Mouse (Mus musculus): ENCODE data around the gene Gm49393. TPM values are rescaled to one million over a fixed set of nuclear protein-coding genes. Genes with fewer than 3 reads are reported as not detected.
"Not testable (repeated sequence)": the region's sequence is repeated elsewhere in the genome, so short reads cannot be mapped to it uniquely, and the experiment has no call there.

Gm49393 gene
- polyA plus RNA-seq (2016; fragmentation: Nextera tagmentation; extraction: Ambion mirVana), result not detected in 2 replicates

DNA sequence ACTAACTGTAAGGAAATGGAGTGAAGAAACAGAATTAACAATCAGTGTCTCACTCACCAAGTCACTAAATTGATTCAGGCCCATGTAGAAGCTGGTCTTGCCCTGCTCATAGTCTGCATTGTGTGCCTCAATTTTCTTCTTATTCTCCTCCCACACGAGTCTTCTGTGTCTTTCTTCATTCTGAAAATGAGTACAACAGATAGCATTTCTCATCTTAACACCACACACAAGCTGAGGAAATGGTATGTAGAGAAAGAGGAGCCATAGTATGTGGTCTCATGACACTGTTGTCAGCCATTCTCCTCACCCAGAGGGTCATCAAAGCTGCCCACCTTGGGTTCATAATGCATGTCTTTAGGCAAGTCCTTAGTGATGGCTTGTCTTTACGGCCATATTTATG is at the start of gene Gm49393:
TSS of gene Gm49393 (minus strand) at position 101 of the 400 bp plus-strand sequence.
- WGBS, result 59% methylated on average over 2 of the region's 2 CpGs
- not testable (repeated sequence) for H3K9ac ChIP-seq; H3K27ac ChIP-seq (ENCODE audit: poor library complexity, severe bottlenecking); H3K4me1 ChIP-seq (replicated peaks); H3K4me3 ChIP-seq; H3K27me3 ChIP-seq (replicated peaks); ATAC-seq (ENCODE audit: insufficient number of reproducible peaks, low FRiP score); H3K36me3 ChIP-seq; H3K4me2 ChIP-seq
- H3K9me3 ChIP-seq (replicated peaks), result peaks cover 15% of the 10 kb centered on the region

DNA sequence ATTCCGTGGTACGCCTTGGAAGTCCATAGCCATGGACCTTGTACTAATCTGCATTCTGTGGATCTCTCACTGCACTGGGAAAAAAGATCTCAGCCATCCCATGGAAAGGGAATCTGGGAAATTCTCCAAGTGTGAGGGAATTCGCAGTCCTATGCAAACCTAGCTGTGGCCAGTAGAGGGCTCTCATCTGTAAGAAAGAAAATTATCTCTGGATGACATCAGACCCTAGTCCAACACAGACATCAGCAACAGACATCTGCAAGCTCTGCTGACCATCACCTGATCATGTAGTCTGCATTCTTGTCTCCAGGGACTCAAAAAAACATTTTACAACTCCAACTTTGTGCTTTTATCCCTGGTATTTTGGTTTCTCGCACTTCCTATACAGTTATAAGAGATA is 36.9 kb upstream of the Gm49393 start:
- not testable (repeated sequence) for H3K27ac ChIP-seq (ENCODE audit: poor library complexity, severe bottlenecking); H3K4me3 ChIP-seq; H3K9me3 ChIP-seq (replicated peaks); H3K4me2 ChIP-seq; H3K9ac ChIP-seq; H3K36me3 ChIP-seq; ATAC-seq (ENCODE audit: insufficient number of reproducible peaks, low FRiP score); H3K27me3 ChIP-seq (replicated peaks); H3K4me1 ChIP-seq (replicated peaks)
- WGBS, result 65% methylated on average over 4 of the region's 4 CpGs

GRCm38 (mm10) chr13:60963985-60964384 is 28.6 kb upstream of the Gm49393 start:
- not testable (repeated sequence) for H3K4me3 ChIP-seq; H3K27me3 ChIP-seq (replicated peaks); H3K4me2 ChIP-seq; H3K9me3 ChIP-seq (replicated peaks); H3K27ac ChIP-seq (ENCODE audit: poor library complexity, severe bottlenecking); H3K9ac ChIP-seq; H3K36me3 ChIP-seq; H3K4me1 ChIP-seq (replicated peaks); ATAC-seq (ENCODE audit: insufficient number of reproducible peaks, low FRiP score)
- WGBS, result 31% methylated on average over 4 of the region's 5 CpGs

- Histone ChIP-seq H3K9ac (no peak overlapping the region), H3K27ac (ENCODE audit: poor library complexity, severe bottlenecking) (no peak overlapping the region), H3K9me3 (replicated peaks) (peaks cover 13% of the 10 kb centered on the region; the same call in 1 of the 2 replicates), H3K4me1 (replicated peaks) (no peaks in the 10 kb centered on the region), H3K36me3 (no peaks in the 10 kb centered on the region), H3K4me3 (no peak overlapping the region), H3K4me2 (no peak overlapping the region), H3K27me3 (replicated peaks) (no peaks in the 10 kb centered on the region)
- no peak for ATAC-seq (ENCODE audit: insufficient number of reproducible peaks, low FRiP score)
- 63% methylated on average over 5 of the region's 5 CpGs for WGBS
Observed at GRCm38 (mm10) chr13:60961706-60962105, 26.3 kb upstream of the Gm49393 start.

DNA sequence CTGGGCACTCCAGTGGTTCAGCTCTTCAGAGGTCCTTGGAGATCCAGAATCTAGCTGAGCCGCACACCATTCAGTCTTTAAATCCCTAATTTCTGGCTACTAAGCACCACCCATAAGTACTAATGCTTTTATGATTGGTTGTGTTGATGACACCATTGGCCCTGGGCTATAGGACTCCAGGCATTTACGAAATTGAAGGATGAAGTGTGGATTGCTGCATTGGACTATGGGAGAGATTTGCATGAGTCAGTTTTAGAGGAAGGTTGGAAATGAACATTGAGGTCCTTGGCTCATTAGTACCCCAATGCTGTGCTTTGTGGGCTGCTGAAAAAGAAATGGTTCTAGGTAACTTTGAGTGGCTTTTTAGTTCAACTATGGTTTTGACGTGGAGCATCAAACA is 6.5 kb upstream of the Gm49393 start, which contains the start of gene Tpbpa:
TSS of gene Tpbpa (minus strand) at position 101 of the 400 bp plus-strand sequence.
- H3K36me3 ChIP-seq; H3K9ac ChIP-seq; H3K4me2 ChIP-seq; H3K4me1 ChIP-seq (replicated peaks); ATAC-seq (ENCODE audit: insufficient number of reproducible peaks, low FRiP score); H3K27ac ChIP-seq (ENCODE audit: poor library complexity, severe bottlenecking); H3K27me3 ChIP-seq (replicated peaks); H3K4me3 ChIP-seq: not testable (repeated sequence)
- 69% methylated on average over 3 of the region's 3 CpGs for WGBS
- peaks cover 16% of the 10 kb centered on the region; the same call in 1 of the 2 replicates for H3K9me3 ChIP-seq (replicated peaks)

DNA sequence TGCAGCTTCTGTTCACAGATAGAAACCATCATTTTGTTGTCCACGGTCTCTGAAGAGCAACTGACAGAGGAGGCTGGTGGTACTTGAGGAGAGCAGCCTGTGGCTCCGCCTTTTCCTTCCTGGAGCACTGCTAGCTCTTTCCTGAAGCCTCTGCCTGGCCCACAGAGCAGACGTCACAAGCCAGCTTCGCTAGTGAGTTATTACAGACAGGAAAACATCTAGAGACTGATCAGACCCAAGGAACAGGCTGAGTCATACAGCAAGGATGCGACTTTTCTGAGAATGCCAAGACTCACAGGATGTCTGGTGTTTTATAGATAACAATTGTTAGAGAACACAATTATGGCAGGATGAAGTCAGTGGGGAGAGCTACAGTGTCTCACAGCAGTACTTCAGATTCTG is 1.1 kb upstream of the Gm49393 start, which contains the start of the genes Gm49391 and Ctla2a:
TSS of gene Gm49391 (minus strand) at position 72 of the 402 bp plus-strand sequence.
TSS of gene Ctla2a (minus strand) at position 126 of the 402 bp plus-strand sequence.
- no peak within 1 kb of the TSS for H3K4me3 ChIP-seq
- H3K27ac ChIP-seq (ENCODE audit: poor library complexity, severe bottlenecking), result peak within 1 kb of the TSS; percentile 21; the same call in 1 of the 2 replicates
- H3K4me2 ChIP-seq, result no peak within 1 kb of the TSS
- peak; percentile 92 for ATAC-seq (ENCODE audit: insufficient number of reproducible peaks, low FRiP score)
- H3K27me3 ChIP-seq (replicated peaks), result no peaks in the 10 kb centered on the region
- WGBS, result 41% methylated on average over 5 of the region's 5 CpGs
- H3K9me3 ChIP-seq (replicated peaks), result peaks cover 20% of the 10 kb centered on the region
- H3K4me1 ChIP-seq (replicated peaks), result no peaks in the 10 kb centered on the region
- H3K36me3 ChIP-seq, result peaks cover 3% of the 10 kb centered on the region; the same call in 1 of the 2 replicates
- H3K9ac ChIP-seq, result no peak within 1 kb of the TSS

DNA sequence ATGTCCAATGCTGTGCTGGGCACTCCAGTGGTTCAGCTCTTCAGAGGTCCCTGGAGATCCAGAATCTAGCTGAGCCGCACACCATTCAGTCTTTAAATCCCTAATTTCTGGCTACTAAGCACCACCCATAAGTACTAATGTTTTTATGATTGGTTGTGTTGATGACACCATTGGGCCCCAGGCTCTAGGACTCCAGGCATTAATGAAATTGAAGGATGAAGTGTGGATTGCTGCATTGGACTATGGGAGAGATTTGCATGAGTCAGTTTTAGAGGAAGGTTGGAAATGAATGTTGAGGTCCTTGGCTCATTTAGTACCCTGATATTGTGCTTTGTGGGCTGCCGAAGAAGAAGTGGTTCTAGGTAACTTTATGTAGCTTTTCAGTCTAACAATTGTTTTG is 30.6 kb downstream of the Gm49393 start, which contains the start of gene Tpbpb:
TSS of gene Tpbpb (minus strand) at position 101 of the 400 bp plus-strand sequence.
- H3K9me3 ChIP-seq (replicated peaks); H3K9ac ChIP-seq; H3K4me2 ChIP-seq; ATAC-seq (ENCODE audit: insufficient number of reproducible peaks, low FRiP score); H3K27ac ChIP-seq (ENCODE audit: poor library complexity, severe bottlenecking); H3K36me3 ChIP-seq; H3K4me3 ChIP-seq; H3K4me1 ChIP-seq (replicated peaks); H3K27me3 ChIP-seq (replicated peaks): not testable (repeated sequence)
- WGBS, result 78% methylated on average over 2 of the region's 2 CpGs

DNA sequence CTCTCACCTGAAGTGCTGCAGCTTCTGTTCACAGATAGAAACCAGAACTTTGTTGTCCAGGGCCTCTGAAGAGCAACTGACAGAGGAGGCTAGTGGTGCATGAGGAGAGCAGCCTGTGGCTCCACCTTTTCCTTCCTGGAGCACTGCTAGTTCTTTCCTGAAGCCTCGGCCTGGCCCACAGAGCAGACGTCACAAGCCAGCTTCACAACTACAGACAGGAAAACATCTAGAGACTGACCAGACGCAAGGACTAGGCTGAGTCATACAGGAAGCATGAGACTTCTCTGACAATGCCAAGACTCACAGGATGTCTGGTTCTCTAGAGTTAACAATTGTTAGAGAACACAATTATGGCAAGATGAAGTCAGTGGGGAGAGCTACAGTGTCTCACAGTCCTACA is 38.1 kb downstream of the Gm49393 start, which contains the start of gene Ctla2b:
TSS of gene Ctla2b (minus strand) at position 120 of the 400 bp plus-strand sequence.
- 40% methylated on average over 3 of the region's 3 CpGs for WGBS
- no peak within 1 kb of the TSS for H3K4me2 ChIP-seq
- no peak within 1 kb of the TSS for H3K4me3 ChIP-seq
- no peaks in the 10 kb centered on the region for H3K27me3 ChIP-seq (replicated peaks)
- peaks cover 2% of the 10 kb centered on the region; the same call in 1 of the 2 replicates for H3K9me3 ChIP-seq (replicated peaks)
- no peaks in the 10 kb centered on the region for H3K36me3 ChIP-seq
- no peak within 1 kb of the TSS for H3K9ac ChIP-seq
- no peaks in the 10 kb centered on the region for H3K4me1 ChIP-seq (replicated peaks)
- ATAC-seq (ENCODE audit: insufficient number of reproducible peaks, low FRiP score), result peak; percentile 93
- peak within 1 kb of the TSS; percentile 81 for H3K27ac ChIP-seq (ENCODE audit: poor library complexity, severe bottlenecking)

GRCm38 (mm10) chr13:60896794-60897193 is 38.6 kb downstream of the Gm49393 start, which contains the start of gene Gm49392:
Gene Gm49392, minus strand, starts transcription at chr13:60896894.
- H3K4me3 ChIP-seq; H3K36me3 ChIP-seq; H3K9me3 ChIP-seq (replicated peaks); H3K4me1 ChIP-seq (replicated peaks); ATAC-seq (ENCODE audit: insufficient number of reproducible peaks, low FRiP score); H3K27me3 ChIP-seq (replicated peaks); H3K9ac ChIP-seq; H3K4me2 ChIP-seq: not testable (repeated sequence)
- 85% methylated on average over 8 of the region's 8 CpGs for WGBS
- H3K27ac ChIP-seq (ENCODE audit: poor library complexity, severe bottlenecking), result peak within 1 kb of the TSS; percentile 81

GRCm38 (mm10) chr13:60895406-60896160 is 39.8 kb downstream of the Gm49393 start:
- Histone ChIP-seq H3K36me3 (no peaks in the 10 kb centered on the region), H3K9me3 (replicated peaks) (peaks cover 2% of the 10 kb centered on the region), H3K4me3 (no peak overlapping the region), H3K9ac (no peak overlapping the region), H3K4me2 (no peak overlapping the region), H3K27me3 (replicated peaks) (no peaks in the 10 kb centered on the region), H3K4me1 (replicated peaks) (no peaks in the 10 kb centered on the region), H3K27ac (ENCODE audit: poor library complexity, severe bottlenecking) (no peak overlapping the region)
- no peak for ATAC-seq (ENCODE audit: insufficient number of reproducible peaks, low FRiP score)

DNA sequence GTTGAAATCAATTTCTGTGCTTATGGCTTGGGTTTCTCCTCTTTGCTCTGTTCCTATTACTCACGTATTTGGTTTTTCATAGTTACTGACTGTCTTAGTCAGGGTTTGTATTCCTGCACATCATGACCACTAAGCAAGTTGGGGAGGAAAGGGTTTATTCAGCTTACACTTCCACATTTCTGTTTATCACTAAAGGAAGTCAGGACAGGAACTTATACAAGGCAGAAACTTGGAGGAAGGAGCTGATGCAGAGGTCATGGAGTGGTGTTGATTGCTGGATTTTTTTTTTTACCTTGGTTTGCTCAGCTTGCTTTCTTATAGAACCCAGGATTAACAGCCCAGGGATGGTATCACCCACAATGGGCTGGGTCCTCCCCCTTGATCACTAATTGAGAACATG is 43.1 kb downstream of the Gm49393 start:
- Histone ChIP-seq H3K9ac (no peak overlapping the region), H3K27ac (ENCODE audit: poor library complexity, severe bottlenecking) (no peak overlapping the region), H3K9me3 (replicated peaks) (peaks cover 2% of the 10 kb centered on the region), H3K36me3 (no peaks in the 10 kb centered on the region), H3K27me3 (replicated peaks) (no peaks in the 10 kb centered on the region), H3K4me2 (no peak overlapping the region), H3K4me1 (replicated peaks) (no peaks in the 10 kb centered on the region), H3K4me3 (no peak overlapping the region)
- 76% methylated on average over 1 of the region's 1 CpGs for WGBS
- no peak for ATAC-seq (ENCODE audit: insufficient number of reproducible peaks, low FRiP score)

All from heart, embryonic 12.5 days (tissue).